Mouse (Mus musculus) liver, embryonic 14.5 days (tissue): ENCODE measurements around the gene Prn. TPM values are rescaled to one million over a fixed set of nuclear protein-coding genes. Genes with fewer than 3 reads are reported as not detected.
A peak's percentile ranks its signal among the peaks of the same experiment; 100 is the strongest.

Experiments used
- ATAC-seq: fragments of 200-750 bp; cut with Nextera tagmentation; 2 replicates; pipeline ENCODE4 v1.8.0; 2017; ENCODE audit warnings: moderate number of reproducible peaks, mild to moderate bottlenecking, moderate library complexity; ENCODE audit not compliant: insufficient read depth
- DNase-seq, 3 experiments: peaks; one replicate each; pipeline ENCODE4 v3.0.0-alpha.2; 2012 to 2013; ENCODE audit warnings: low read depth in 3 of 3, low spot score in 3 of 3
- H3K27ac ChIP-seq: fragments of 300-500 bp; sonication (generic); 2 replicates; pipeline ENCODE4 v1.5.1; 2014; ENCODE audit warnings: moderate library complexity, mild to moderate bottlenecking, control low read depth, inconsistent platforms
- H3K27me3 ChIP-seq: fragments of 300-500 bp; sonication (generic); 2 replicates; pipeline ENCODE4 v1.6.1; 2014; ENCODE audit warnings: mild to moderate bottlenecking, low read length, moderate library complexity; ENCODE audit not compliant: control insufficient read depth, insufficient read depth
- H3K36me3 ChIP-seq: fragments of 300-500 bp; sonication (generic); replicated peaks from 2 replicates; pipeline ENCODE4 v1.6.1; 2014; ENCODE audit warnings: low read depth; ENCODE audit not compliant: control insufficient read depth, insufficient read depth
- H3K4me1 ChIP-seq, 2 experiments: fragments of 200-500 bp in 1 of 2; fragments of 300-500 bp in 1 of 2; sonication (generic) in 1 of 2; replicated peaks; 2 replicates each; pipeline ENCODE4 v1.6.1; 2012 to 2014; ENCODE audit warnings: antibody characterized with exemption in 1 of 2, inconsistent platforms in 1 of 2, low read length in 1 of 2; ENCODE audit not compliant: control insufficient read depth in 2 of 2, insufficient read depth in 2 of 2
- H3K4me2 ChIP-seq: fragments of 300-500 bp; sonication (generic); 2 replicates; pipeline ENCODE4 v1.6.1; 2014; ENCODE audit warnings: low read depth, mild to moderate bottlenecking, control low read depth, moderate library complexity
- H3K4me3 ChIP-seq, 2 experiments: fragments of 200-500 bp in 1 of 2; fragments of 300-500 bp in 1 of 2; sonication (generic) in 1 of 2; 2 replicates each; pipeline ENCODE4 v1.5.1; 2012 to 2014; ENCODE audit warnings: low read depth in 2 of 2, low read length in 2 of 2, mild to moderate bottlenecking in 2 of 2, control low read depth in 1 of 2, inconsistent platforms in 1 of 2, moderate library complexity in 1 of 2; ENCODE audit not compliant: insufficient read depth in 1 of 2
- H3K9ac ChIP-seq: fragments of 300-500 bp; sonication (generic); replicated peaks from 2 replicates; pipeline ENCODE4 v1.6.1; 2014; ENCODE audit warnings: mild to moderate bottlenecking, control low read depth, moderate library complexity
- H3K9me3 ChIP-seq: fragments of 300-500 bp; sonication (generic); 2 replicates; pipeline ENCODE4 v1.6.1; 2016; ENCODE audit warnings: low read length, mixed read lengths; ENCODE audit not compliant: control insufficient read depth
- CTCF ChIP-seq: IDR thresholded peaks from 2 replicates; pipeline ENCODE4 v1.5.1; 2016; ENCODE audit warnings: antibody characterized with exemption, low read depth, control low read depth
- EP300 ChIP-seq: IDR thresholded peaks from 2 replicates; pipeline ENCODE4 v1.6.1; 2016; ENCODE audit warnings: antibody characterized with exemption, low read depth
- WGBS: fragments of 180-500 bp; shearing (Covaris S2); extraction: QIAGEN DNeasy Blood & Tissue Kit; methylation state at CpG from one replicate; pipeline ENCODE4 v1.1.7; 2014; ENCODE audit not compliant: insufficient replicate concordance; 5-methylcytosine and 5-hydroxymethylcytosine counted together
- polyA plus RNA-seq, 2 experiments: library from polyadenylated mRNA; depleted of rRNA in 1 of 2; stranded (reverse) in 1 of 2; unstranded in 1 of 2; fragments of >200 nt; fragmentation: Nextera tagmentation in 1 of 2; extraction: Ambion mirVana in 1 of 2; gene quantifications; 2 replicates each; pipeline versions ENCODE4 v1.2.1 to v1.2.3; 2012 to 2014

Prn gene
- polyA plus RNA-seq, 2 experiments = not detected

- no peak for DNase-seq
- H3K36me3 ChIP-seq = no peaks in the 10 kb centered on the region
- peaks cover 34 to 47% of the 10 kb centered on the region in 2 experiments for H3K4me1 ChIP-seq
- H3K9me3 ChIP-seq = no peaks in the 10 kb centered on the region
- H3K4me3 ChIP-seq = no peak overlapping the region
- no peaks in the 10 kb centered on the region for H3K27me3 ChIP-seq
- no peak for ATAC-seq
- no peak overlapping the region for H3K9ac ChIP-seq
- H3K27ac ChIP-seq = no peak overlapping the region
- no peak overlapping the region for H3K4me2 ChIP-seq
- WGBS = 86% methylated on average over 3 of the region's 3 CpGs
- TF ChIP-seq EP300 (no peak), CTCF (no peak)
These were observed 3.5 kb upstream of the Prn start for GRCm38 (mm10) chr2:131906266-131906665.

GRCm38 (mm10) chr2:131906846-131907245, 2.9 kb upstream of the Prn start:
- Histone ChIP-seq H3K9ac (no peak overlapping the region), H3K27ac (no peak overlapping the region), H3K9me3 (no peaks in the 10 kb centered on the region), H3K4me2 (no peak overlapping the region), H3K27me3 (no peaks in the 10 kb centered on the region), H3K4me1 (peaks cover 34 to 49% of the 10 kb centered on the region in 2 experiments), H3K36me3 (no peaks in the 10 kb centered on the region), H3K4me3 (no peak overlapping the region)
- WGBS = 58% methylated on average over 1 of the region's 1 CpGs
- DNase-seq (no peak), ATAC-seq (no peak)
- TF ChIP-seq EP300 = no peak
- no peak for TF ChIP-seq CTCF

- Histone ChIP-seq H3K4me1 (peaks cover 34 to 49% of the 10 kb centered on the region in 2 experiments), H3K27me3 (no peaks in the 10 kb centered on the region), H3K4me3 (no peak overlapping the region), H3K27ac (no peak overlapping the region), H3K9ac (no peak overlapping the region), H3K9me3 (no peaks in the 10 kb centered on the region), H3K36me3 (no peaks in the 10 kb centered on the region), H3K4me2 (no peak overlapping the region)
- TF ChIP-seq EP300 (no peak), CTCF (no peak)
- DNase-seq = no peak
- WGBS = 67% methylated on average over 5 of the region's 5 CpGs
- no peak for ATAC-seq
These were observed 2.4 kb upstream of the Prn start for GRCm38 (mm10) chr2:131907311-131907710.

DNA sequence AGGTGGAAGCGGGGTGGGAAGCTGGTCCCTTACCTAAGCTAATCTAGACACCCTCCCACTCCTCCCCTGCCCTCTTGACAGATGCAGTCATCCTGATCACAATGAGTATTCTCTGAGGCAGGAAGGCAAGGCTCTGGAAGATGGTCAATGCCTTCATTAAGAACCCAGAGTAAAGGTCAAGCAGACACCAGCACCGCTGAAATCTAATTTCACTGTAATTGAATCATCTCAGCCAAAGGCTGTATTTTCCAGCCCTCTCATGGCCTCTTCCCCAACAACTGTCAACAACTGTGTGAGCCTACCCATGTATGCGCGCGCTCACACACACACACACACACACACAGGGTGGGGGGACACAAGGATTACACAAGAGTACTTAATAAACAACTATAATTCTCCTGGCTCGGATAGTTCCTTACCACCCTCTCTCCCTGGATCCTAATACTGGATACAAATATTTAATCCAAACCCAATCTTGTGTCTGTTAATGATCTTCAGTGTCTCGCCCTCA, 1.4 kb upstream of the Prn start:
- Histone ChIP-seq H3K36me3 (0 out of 2 replicates have a peak, but pooled peaks cover 2% of the 10 kb centered on the region), H3K9ac (no peak overlapping the region), H3K4me3 (no peak overlapping the region), H3K27ac (no peak overlapping the region), H3K9me3 (no peaks in the 10 kb centered on the region), H3K4me2 (no peak overlapping the region), H3K4me1 (peaks cover 34 to 45% of the 10 kb centered on the region in 2 experiments), H3K27me3 (no peaks in the 10 kb centered on the region)
- DNase-seq = no peak
- WGBS = 90% methylated on average over 7 of the region's 7 CpGs
- no peak for ATAC-seq
- TF ChIP-seq CTCF (no peak), EP300 (no peak)

GRCm38 (mm10) chr2:131908906-131909305, 851 bp upstream of the Prn start:
- H3K27me3 ChIP-seq = no peaks in the 10 kb centered on the region
- peak overlapping the region; percentile 61 for H3K9ac ChIP-seq
- ATAC-seq (no peak), DNase-seq (no peak)
- peak overlapping the region; percentile 72 for H3K27ac ChIP-seq
- peaks cover 31 to 42% of the 10 kb centered on the region in 2 experiments for H3K4me1 ChIP-seq
- 0 out of 2 replicates have a peak, but pooled peaks cover 2% of the 10 kb centered on the region for H3K36me3 ChIP-seq
- H3K9me3 ChIP-seq = no peaks in the 10 kb centered on the region
- whole genome bisulfite sequencing = 94% methylated on average over 1 of the region's 1 CpGs
- peak overlapping the region in 1 of 2 experiments; percentile 96; a peak in 1 of 4 replicates for H3K4me3 ChIP-seq
- TF ChIP-seq CTCF = no peak
- TF ChIP-seq EP300 = no peak
- H3K4me2 ChIP-seq = peak overlapping the region; percentile 81
